Mouse (Mus musculus) stomach, embryonic 16.5 days (tissue): ENCODE data around the gene Kcnk15. TPM values are rescaled to one million over a fixed set of nuclear protein-coding genes. Genes with fewer than 3 reads are reported as not detected.

ENCODE experiments used
- ATAC-seq: fragments of 200-750 bp; cut with Nextera tagmentation; 2 replicates; pipeline ENCODE4 v1.8.0; 2017; ENCODE audit warnings: moderate number of reproducible peaks, moderate TSS enrichment; ENCODE audit not compliant: insufficient read depth, low FRiP score
- H3K27ac ChIP-seq: fragments of 300-500 bp; sonication (generic); 2 replicates; pipeline ENCODE4 v1.5.1; 2014; ENCODE audit warnings: low read length
- H3K27me3 ChIP-seq: fragments of 300-500 bp; sonication (generic); 2 replicates; pipeline ENCODE4 v1.6.1; 2014; ENCODE audit warnings: low read length, control low read depth, mixed read lengths; ENCODE audit not compliant: control insufficient read depth, insufficient read depth
- H3K36me3 ChIP-seq: fragments of 300-500 bp; sonication (generic); 2 replicates; pipeline ENCODE4 v1.6.1; 2014; ENCODE audit warnings: low read length; ENCODE audit not compliant: control insufficient read depth, insufficient read depth
- H3K4me1 ChIP-seq: fragments of 300-500 bp; sonication (generic); 2 replicates; pipeline ENCODE4 v1.6.1; 2014; ENCODE audit warnings: low read length, control low read depth, mixed read lengths; ENCODE audit not compliant: control insufficient read depth, insufficient read depth
- H3K4me2 ChIP-seq: fragments of 300-500 bp; sonication (generic); 2 replicates; pipeline ENCODE4 v1.6.1; 2014; ENCODE audit warnings: low read depth, low read length, mixed read lengths
- H3K4me3 ChIP-seq: fragments of 300-500 bp; sonication (generic); replicated peaks from 2 replicates; pipeline ENCODE4 v1.5.1; 2014; ENCODE audit warnings: mild to moderate bottlenecking, low read length
- H3K9ac ChIP-seq: fragments of 300-500 bp; sonication (generic); 2 replicates; pipeline ENCODE4 v1.6.1; 2014; ENCODE audit warnings: low read length
- H3K9me3 ChIP-seq: fragments of 300-500 bp; sonication (generic); replicated peaks from 2 replicates; pipeline ENCODE4 v1.6.1; 2016; ENCODE audit warnings: low read length, control low read depth; ENCODE audit not compliant: control insufficient read depth
- WGBS: fragments of 180-500 bp; shearing (Covaris S2); extraction: QIAGEN DNeasy Blood & Tissue Kit; methylation state at CpG from one replicate; pipeline ENCODE4 v1.1.7; 2014; 5-methylcytosine and 5-hydroxymethylcytosine counted together
- polyA plus RNA-seq: library from polyadenylated mRNA; unstranded; fragments of >200 nt; fragmentation: Nextera tagmentation; extraction: Ambion mirVana; gene quantifications from 2 replicates; pipeline ENCODE4 v1.2.1, GENCODE M21; 2015

Gene Kcnk15
- polyA plus RNA-seq, 1 experiment from 2014 or later = not detected

DNA sequence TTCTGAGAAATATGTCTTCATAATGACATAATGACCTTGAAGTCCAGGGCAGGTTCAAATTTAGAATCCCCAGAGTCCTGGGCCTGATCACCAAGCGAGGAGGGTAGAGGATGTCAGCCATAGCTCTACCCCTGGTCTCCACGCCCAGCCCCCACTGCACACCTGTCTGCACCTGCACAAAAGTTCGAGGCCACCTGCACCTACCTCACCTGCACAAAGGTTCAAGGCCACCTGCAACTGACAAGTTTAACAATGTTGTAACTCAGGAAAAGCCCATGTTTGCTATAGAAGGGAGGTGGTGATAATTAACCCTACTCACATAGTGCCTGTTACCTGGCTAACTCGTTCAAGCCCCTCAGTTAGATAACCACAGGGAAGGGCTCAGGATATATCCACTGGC is 49.0 kb downstream of the Kcnk15 start:
- H3K27me3 ChIP-seq = no peaks in the 10 kb centered on the region
- 55% methylated on average over 4 of the region's 4 CpGs for WGBS

DNA sequence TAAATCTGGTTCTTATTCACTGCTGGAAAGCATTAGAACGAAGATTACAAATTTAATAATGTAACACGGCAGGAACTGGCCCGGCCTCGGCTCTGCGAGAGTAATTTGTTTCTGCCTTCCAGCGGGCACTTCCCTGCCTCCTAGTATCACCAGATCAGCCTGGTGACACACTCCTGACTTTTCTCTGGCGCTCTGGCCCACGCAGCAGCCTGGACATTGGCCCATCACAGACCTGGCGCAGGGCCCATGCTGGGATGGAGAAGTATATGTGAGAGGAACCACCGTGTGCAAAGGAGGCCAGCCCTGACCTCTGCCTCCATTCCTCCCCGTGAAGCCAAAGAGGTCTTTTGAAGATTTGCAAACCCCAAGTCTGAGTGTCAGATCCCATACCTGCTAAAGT is 50.0 kb downstream of the Kcnk15 start:
- H3K27ac ChIP-seq = no peak overlapping the region
- peaks cover 3% of the 10 kb centered on the region; the same call in 1 of the 2 replicates for H3K4me1 ChIP-seq
- WGBS = 53% methylated on average over 11 of the region's 11 CpGs
- no peak overlapping the region for H3K9ac ChIP-seq
- no peak for ATAC-seq
- no peaks in the 10 kb centered on the region for H3K9me3 ChIP-seq
- no peaks in the 10 kb centered on the region for H3K27me3 ChIP-seq
- H3K36me3 ChIP-seq = no peaks in the 10 kb centered on the region
- H3K4me2 ChIP-seq = no peak overlapping the region
- H3K4me3 ChIP-seq = no peak overlapping the region

More for the DNA sequence above, 49.0 kb downstream of the Kcnk15 start:
- Histone ChIP-seq H3K9me3 (no peaks in the 10 kb centered on the region), H3K27ac (no peak overlapping the region), H3K4me3 (no peak overlapping the region), H3K4me2 (no peak overlapping the region), H3K4me1 (peaks cover 3% of the 10 kb centered on the region; the same call in 1 of the 2 replicates), H3K36me3 (no peaks in the 10 kb centered on the region), H3K9ac (no peak overlapping the region)
- 0 out of 2 replicates have a peak, but pooled peaks have one; percentile 39 for ATAC-seq

GRCm38 (mm10) chr2:163904323-163904722 is 50.9 kb downstream of the Kcnk15 start:
- no peaks in the 10 kb centered on the region for H3K36me3 ChIP-seq
- no peak overlapping the region for H3K4me3 ChIP-seq

GRCm38 (mm10) chr2:163907131-163907530 is 53.7 kb downstream of the Kcnk15 start:
- H3K4me1 ChIP-seq = no peaks in the 10 kb centered on the region
- 55% methylated on average over 5 of the region's 5 CpGs for WGBS
- H3K36me3 ChIP-seq = no peaks in the 10 kb centered on the region
- H3K9me3 ChIP-seq = no peaks in the 10 kb centered on the region
- no peak overlapping the region for H3K27ac ChIP-seq
- H3K4me2 ChIP-seq = no peak overlapping the region
- H3K9ac ChIP-seq = no peak overlapping the region
- ATAC-seq = no peak
- no peak overlapping the region for H3K4me3 ChIP-seq
- H3K27me3 ChIP-seq = no peaks in the 10 kb centered on the region

More at GRCm38 (mm10) chr2:163904323-163904722, 50.9 kb downstream of the Kcnk15 start:
- WGBS = 69% methylated on average over 4 of the region's 4 CpGs
- peaks cover 3% of the 10 kb centered on the region; the same call in 1 of the 2 replicates for H3K4me1 ChIP-seq
- no peak overlapping the region for H3K9ac ChIP-seq
- no peak overlapping the region for H3K4me2 ChIP-seq
- H3K27me3 ChIP-seq = no peaks in the 10 kb centered on the region
- H3K9me3 ChIP-seq = no peaks in the 10 kb centered on the region
- H3K27ac ChIP-seq = no peak overlapping the region
- no peak for ATAC-seq

Other genes with a start within 250 kb of the Kcnk15 start
- gene Serinc3, start 208.5 kb upstream of the Kcnk15 start, polyA plus RNA-seq = 59.2 and 62.2 TPM in 2 replicates
- gene Pkig, start 195.3 kb upstream of the Kcnk15 start, polyA plus RNA-seq = 91.2 and 107 TPM in 2 replicates
- 5.2 and 5.4 TPM in 2 replicates for gene Ada, start 103.4 kb upstream of the Kcnk15 start, polyA plus RNA-seq
- gene Ccn5, start 32.8 kb upstream of the Kcnk15 start, polyA plus RNA-seq = 0.15 TPM in 1 of 2 replicates, not detected in the other
- gene Rims4, start 65.0 kb downstream of the Kcnk15 start, polyA plus RNA-seq = 0.29 and 0.40 TPM in 2 replicates
- 272 and 274 TPM in 2 replicates for gene Ywhab, start 141.3 kb downstream of the Kcnk15 start, polyA plus RNA-seq
- 0.75 and 0.87 TPM in 2 replicates for gene Pabpc1l, start 171.8 kb downstream of the Kcnk15 start, polyA plus RNA-seq
- gene Stk4, start 216.7 kb downstream of the Kcnk15 start, polyA plus RNA-seq = 19.3 and 20.9 TPM in 2 replicates
- 46.3 and 50.8 TPM in 2 replicates for gene Tomm34, start 217.5 kb downstream of the Kcnk15 start, polyA plus RNA-seq